Mouse (Mus musculus): ENCODE data around the gene Cltrn.

DNA sequence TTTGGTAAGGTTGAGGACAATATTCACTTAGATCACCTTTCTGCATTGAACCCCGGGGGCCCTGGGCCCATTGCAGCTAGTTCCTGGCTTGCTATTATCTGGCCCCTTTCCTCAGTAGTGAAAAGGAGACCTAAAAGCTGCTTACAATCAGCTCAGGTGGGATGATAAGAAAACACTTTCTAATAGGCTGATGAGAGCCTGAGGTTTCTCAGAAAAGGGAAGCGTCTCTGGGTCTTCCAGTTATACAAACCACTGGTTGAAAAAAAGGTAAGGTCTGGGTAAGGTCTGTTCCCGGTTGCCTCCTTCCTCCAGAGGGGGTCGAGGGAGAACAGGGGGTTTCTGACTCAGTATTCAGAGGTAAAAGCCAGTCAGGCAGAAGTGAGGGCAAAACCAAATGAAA lies 29.6 kb upstream of the Cltrn start:
- no peak for TF ChIP-seq CTCF (IDR thresholded peaks at IDR 0.05; ENCODE audit: control insufficient read depth, insufficient read depth, insufficient replicate concordance, low read depth, low read length)
- TF ChIP-seq POLR2A (IDR thresholded peaks at IDR 0.05; ENCODE audit: control insufficient read depth, low read depth, low read length) = no peak

Measured in testis, adult 2 months (tissue).